8 mouse cellular contexts compared by ENCODE assay signal in the genomic region with DNA sequence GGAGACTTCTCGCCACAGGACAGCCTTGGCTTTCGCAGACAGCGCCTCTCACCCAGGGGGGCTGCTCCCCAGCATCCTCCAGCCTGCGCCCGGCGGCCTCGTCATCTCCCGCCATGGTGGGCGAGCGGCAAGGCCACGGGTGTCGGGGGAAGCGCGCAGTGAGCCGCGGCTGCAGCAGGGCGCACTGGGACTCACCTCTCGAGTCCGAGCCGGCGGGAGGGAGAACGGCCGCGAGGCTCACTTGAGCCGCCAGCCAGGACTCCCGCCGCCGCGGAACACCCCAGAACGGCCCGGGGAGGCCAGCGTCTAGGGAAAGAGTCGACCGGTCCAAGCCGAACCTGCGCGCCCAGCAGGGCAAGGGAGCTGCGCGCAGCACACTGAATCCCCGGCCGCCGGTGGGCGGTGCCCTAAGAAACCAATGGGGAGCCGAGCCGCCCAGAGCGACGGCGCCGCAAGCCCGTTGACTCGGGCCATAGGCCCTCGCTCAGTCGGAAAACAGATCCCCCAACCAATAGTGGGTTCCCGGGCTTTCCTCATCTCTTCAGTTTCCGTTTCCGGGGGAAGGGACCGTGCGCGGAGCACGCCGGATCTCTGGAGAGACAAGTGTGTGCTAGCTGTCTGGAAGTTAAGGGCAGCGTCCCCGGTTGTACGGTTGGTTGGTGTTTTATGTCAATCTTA. TPM values are rescaled to one million over a fixed set of nuclear protein-coding genes. Genes with fewer than 3 reads are reported as not detected.
DNase-seq lines count a peak whose midpoint lies in the region; ATAC-seq and TF ChIP-seq lines count a peak whose summit lies in the region.

Gene Orc2, minus strand, starts transcription at position 533 of the 678 bp plus-strand sequence.

- no peak for TF ChIP-seq EP300 in MEL (IDR thresholded peaks at IDR 0.05; ENCODE audit: low read depth in 1 of 2, low read length in 2 of 2)

- peak; percentile 100 for ATAC-seq in forebrain, postnatal 0 days
- peak; percentile 100 for ATAC-seq in lung, embryonic 15.5 days (ENCODE audit: borderline replicate concordance, extremely low read depth, low FRiP score, low TSS enrichment)

- peaks cover 3 to 9% of the 10 kb centered on the region in 2 experiments; a peak in 3 of 4 replicates for H3K4me1 ChIP-seq in MEL (ENCODE audit: control insufficient read depth in 1 of 2, insufficient read depth in 2 of 2, low read length in 2 of 2)
- no peaks in the 10 kb centered on the region for H3K4me1 ChIP-seq in cerebellum, adult 2 months (ENCODE audit: control insufficient read depth, insufficient read depth, low read length)
- H3K4me1 ChIP-seq in forebrain, postnatal 0 days (ENCODE audit: insufficient read depth), result peaks cover 15% of the 10 kb centered on the region
- peaks cover 13% of the 10 kb centered on the region for H3K4me1 ChIP-seq in lung, embryonic 15.5 days

- peak within 1 kb of the TSS; percentile 71 for H3K27ac ChIP-seq in MEL (ENCODE audit: control insufficient read depth, low read depth, low read length)
- H3K27ac ChIP-seq in cerebellum, adult 2 months (ENCODE audit: insufficient read depth, low read length), result peak within 1 kb of the TSS; percentile 70
- H3K27ac ChIP-seq in forebrain, postnatal 0 days (ENCODE audit: low read depth, low read length), result peak within 1 kb of the TSS; percentile 91
- peak within 1 kb of the TSS; percentile 81 for H3K27ac ChIP-seq in lung, embryonic 15.5 days

- H3K36me3 ChIP-seq in MEL (ENCODE audit: control insufficient read depth in 1 of 2, insufficient read depth in 2 of 2, low read length in 2 of 2), result peaks cover 4 to 11% of the 10 kb centered on the region in 2 experiments; a peak in 3 of 4 replicates
- H3K36me3 ChIP-seq in forebrain, postnatal 0 days (ENCODE audit: insufficient read depth), result peaks cover 9% of the 10 kb centered on the region
- H3K36me3 ChIP-seq in lung, embryonic 15.5 days, result peaks cover 22% of the 10 kb centered on the region

- H3K9me3 ChIP-seq in MEL (replicated peaks; ENCODE audit: insufficient read depth, low read length), result no peaks in the 10 kb centered on the region
- H3K9me3 ChIP-seq in forebrain, postnatal 0 days (ENCODE audit: low read length), result peaks cover 8% of the 10 kb centered on the region; the same call in 1 of the 2 replicates
- H3K9me3 ChIP-seq in lung, embryonic 15.5 days, result peaks cover 26% of the 10 kb centered on the region; the same call in 1 of the 2 replicates

- peaks cover 22% of the 10 kb centered on the region for H3K79me2 ChIP-seq in MEL (ENCODE audit: control insufficient read depth, insufficient read depth, low read length, poor library complexity)

- H3K4me3 ChIP-seq in MEL (ENCODE audit: control insufficient read depth in 1 of 2, insufficient read depth in 1 of 2, low read depth in 2 of 2, low read length in 2 of 2), result peak within 1 kb of the TSS; percentile 76 to 86
- H3K4me3 ChIP-seq in cerebellum, adult 2 months (replicated peaks; ENCODE audit: insufficient read depth, low read depth, low read length), result peak within 1 kb of the TSS; percentile 98
- peak within 1 kb of the TSS; percentile 99 for H3K4me3 ChIP-seq in forebrain, postnatal 0 days (ENCODE audit: low read depth, low read length)
- peak within 1 kb of the TSS; percentile 89 for H3K4me3 ChIP-seq in lung, embryonic 15.5 days

- TF ChIP-seq RAD21 in MEL (IDR thresholded peaks at IDR 0.05; ENCODE audit: low read depth, low read length), result no peak

- under 1% methylated on average over 64 of the region's 64 CpGs for WGBS in cerebellum, adult 2 months
- WGBS in forebrain, postnatal 0 days, result under 1% methylated on average over 64 of the region's 64 CpGs
- WGBS in lung, embryonic 15.5 days, result under 1% methylated on average over 60 of the region's 64 CpGs

- peak; percentile 96 for DNase-seq in MEL (ENCODE audit: low read depth, low spot score)
- DNase-seq in cerebellum, adult 2 months, result peak; percentile 91 to 94
- peak; percentile 95 for DNase-seq in forebrain, postnatal 0 days
- peak; percentile 92 for DNase-seq in heart, postnatal 4 days
- peak; percentile 91 to 93 for DNase-seq in layer of hippocampus, adult 8-10 months (ENCODE audit: low spot score in 2 of 2)
- peak; percentile 84 for DNase-seq in ovary, adult 18-20 months (ENCODE audit: low spot score)
- DNase-seq in thymus, postnatal 0 days (ENCODE audit: low spot score), result peak; percentile 92

- H3K27me3 ChIP-seq in MEL (ENCODE audit: control insufficient read depth in 1 of 2, insufficient read depth in 2 of 2, low read length in 2 of 2), result no peaks in the 10 kb centered on the region
- no peaks in the 10 kb centered on the region for H3K27me3 ChIP-seq in cerebellum, adult 2 months (ENCODE audit: control insufficient read depth, insufficient read depth, low read length)
- no peaks in the 10 kb centered on the region for H3K27me3 ChIP-seq in forebrain, postnatal 0 days (ENCODE audit: insufficient read depth, low read length)
- no peaks in the 10 kb centered on the region for H3K27me3 ChIP-seq in lung, embryonic 15.5 days

- TF ChIP-seq POLR2A in MEL (IDR thresholded peaks at IDR 0.05; ENCODE audit: control insufficient read depth in 1 of 2, insufficient read depth in 1 of 2, low read depth in 1 of 2, low read length in 2 of 2, poor library complexity in 1 of 2), result peak; percentile 77 to 83; a peak in 3 of 4 replicates
- TF ChIP-seq POLR2A in cerebellum, adult 2 months (IDR thresholded peaks at IDR 0.05; ENCODE audit: borderline replicate concordance, insufficient read depth, low read length), result peak; percentile 90; the same call in 1 of the 2 replicates

- H3K9ac ChIP-seq in MEL (ENCODE audit: control insufficient read depth, low read depth, low read length, poor library complexity, severe bottlenecking), result peak within 1 kb of the TSS; percentile 90
- peak within 1 kb of the TSS; percentile 81 for H3K9ac ChIP-seq in forebrain, postnatal 0 days
- H3K9ac ChIP-seq in lung, embryonic 15.5 days, result peak within 1 kb of the TSS; percentile 81

- peak within 1 kb of the TSS; percentile 88 for H3K4me2 ChIP-seq in forebrain, postnatal 0 days (ENCODE audit: low read depth)
- H3K4me2 ChIP-seq in lung, embryonic 15.5 days, result peak within 1 kb of the TSS; percentile 79

- no peak for TF ChIP-seq CTCF in MEL (IDR thresholded peaks at IDR 0.05 in 2 of 3, conservative IDR thresholded peaks at IDR 0.05 in 1 of 3; ENCODE audit: control insufficient read depth in 1 of 3, insufficient read depth in 1 of 3, low read depth in 2 of 3, low read length in 3 of 3, poor library complexity in 1 of 3, severe bottlenecking in 1 of 3)
- no peak for TF ChIP-seq CTCF in cerebellum, adult 2 months (IDR thresholded peaks at IDR 0.05; ENCODE audit: borderline replicate concordance, insufficient read depth, low read depth, low read length)
- no peak for TF ChIP-seq CTCF in forebrain, postnatal 0 days (IDR thresholded peaks at IDR 0.05; ENCODE audit: low read depth)

TF ChIP-seq in MEL, 35 proteins besides CTCF, POLR2A, EP300 and RAD21 (continues in another document):
- no peak for TF ChIP-seq CHD1 (IDR thresholded peaks at IDR 0.05; ENCODE audit: low read depth, low read length)
- TF ChIP-seq MAZ (IDR thresholded peaks at IDR 0.05; ENCODE audit: low read depth, low read length), result no peak
- no peak for TF ChIP-seq CHD2 (IDR thresholded peaks at IDR 0.05; ENCODE audit: low read length)
- peak; percentile 61 for TF ChIP-seq NRF1 (IDR thresholded peaks at IDR 0.05; ENCODE audit: insufficient read depth, low read depth, low read length, poor library complexity, severe bottlenecking)
- TF ChIP-seq HCFC1 (IDR thresholded peaks at IDR 0.05; ENCODE audit: low read depth, low read length), result peak; percentile 89
- TF ChIP-seq ZKSCAN1 (IDR thresholded peaks at IDR 0.05; ENCODE audit: low read depth, low read length), result no peak
- no peak for TF ChIP-seq MEF2A (IDR thresholded peaks at IDR 0.05; ENCODE audit: extremely low read depth, insufficient replicate concordance, low read depth, low read length, poor library complexity, severe bottlenecking)
- TF ChIP-seq KAT2A (conservative IDR thresholded peaks at IDR 0.05; ENCODE audit: low read depth, low read length), result no peak; the same call in 1 of the 2 replicates
- TF ChIP-seq JUND (IDR thresholded peaks at IDR 0.05; ENCODE audit: low read depth, low read length), result no peak
- TF ChIP-seq BHLHE40 (IDR thresholded peaks at IDR 0.05; ENCODE audit: borderline replicate concordance, low read depth, low read length), result no peak
- 0 out of 2 replicates have a peak, but pooled peaks have one; percentile 3 for TF ChIP-seq TCF12 (IDR thresholded peaks at IDR 0.05; ENCODE audit: low read depth, low read length)
- TF ChIP-seq SIN3A (IDR thresholded peaks at IDR 0.05; ENCODE audit: low read length), result peak; percentile 54
- TF ChIP-seq GATA1 (IDR thresholded peaks at IDR 0.05; ENCODE audit: low read depth, low read length), result no peak
- TF ChIP-seq POLR2AphosphoS5 (IDR thresholded peaks at IDR 0.05; ENCODE audit: borderline replicate concordance, low read depth, low read length), result no peak
- TF ChIP-seq USF2 (IDR thresholded peaks at IDR 0.05; ENCODE audit: borderline replicate concordance in 1 of 2, insufficient read depth in 1 of 2, low read depth in 1 of 2, low read length in 2 of 2), result no peak
- no peak for TF ChIP-seq USF1 (IDR thresholded peaks at IDR 0.05; ENCODE audit: low read depth, low read length)
- TF ChIP-seq ZC3H11A (IDR thresholded peaks at IDR 0.05; ENCODE audit: low read depth, low read length), result no peak
- no peak for TF ChIP-seq ZNF384 (IDR thresholded peaks at IDR 0.05; ENCODE audit: low read depth, low read length)
- TF ChIP-seq E2F4 (IDR thresholded peaks at IDR 0.05; ENCODE audit: borderline replicate concordance, low read depth, low read length), result no peak
- peak; percentile 72 for TF ChIP-seq NELFE (IDR thresholded peaks at IDR 0.05; ENCODE audit: low read depth, low read length)
- TF ChIP-seq MYC (IDR thresholded peaks at IDR 0.05; ENCODE audit: low read depth, low read length), result peak; percentile 94
- TF ChIP-seq RCOR1 (IDR thresholded peaks at IDR 0.05; ENCODE audit: low read depth, low read length), result no peak
- no peak for TF ChIP-seq GABPA (IDR thresholded peaks at IDR 0.05; ENCODE audit: low read depth, low read length)

RNA-seq across cellular contexts. Expression of gene Orc2, which starts in this region (rescaled TPM):
- total RNA-seq in MEL (2012; rRNA removed), result 66.6 and 78.5 TPM in 2 replicates
- 100 to 1,000 TPM in 1 of 2 experiments, 10 to 100 TPM in 1; 56.6 to 233 TPM for polyA plus RNA-seq in MEL (2012; ENCODE audit: insufficient read depth in 1 of 2, insufficient read length in 2 of 2, low read depth in 1 of 2, low replicate concordance in 2 of 2, missing spikeins in 1 of 2)
- 21.6 and 22.6 TPM in 2 replicates for polyA plus RNA-seq in cerebellum, adult 2 months (2012; rRNA removed)
- 24.1 and 68.5 TPM in 2 replicates for total RNA-seq in forebrain, postnatal 0 days (2014; rRNA removed)
- 17.0 and 21.6 TPM in 2 replicates for polyA plus RNA-seq in forebrain, postnatal 0 days (2015; fragmentation: Nextera tagmentation; extraction: Ambion mirVana)
- 10 to 100 TPM; 16.7 to 17.7 TPM for total RNA-seq in heart, postnatal 4 days (2021)
- total RNA-seq in layer of hippocampus, adult 8-10 months (2022), result 10 to 100 TPM; 25.7 to 28.4 (median 25.8) TPM
- 26.9 and 30.3 TPM in 2 replicates for polyA plus RNA-seq in lung, embryonic 15.5 days (2015; fragmentation: Nextera tagmentation; extraction: Ambion mirVana)
- polyA plus RNA-seq in thymus, postnatal 0 days (2015; fragmentation: Nextera tagmentation; extraction: Ambion mirVana), result 32.9 and 36.5 TPM in 2 replicates

Comparison
In these comparisons a context has a peak if more than half of its experiments do, and no peak if none do; other contexts are left out.
1. Peak in every context shown above with its lines: DNase-seq, ATAC-seq, H3K4me3 ChIP-seq and H3K27ac ChIP-seq.